Mouse (Mus musculus) v-Abl transformed pro-B cells (cell line): ENCODE measurements around the gene Edaradd.

Experiments
- in situ Hi-C, 2 experiments: fragments of 400-800 bp; cut with MboI; formaldehyde crosslinking; loops; one replicate each; pipeline ENCODE4 v1.15.1; 2025; ENCODE audit not compliant: unreplicated experiment in 2 of 2

Gene Edaradd

DNA sequence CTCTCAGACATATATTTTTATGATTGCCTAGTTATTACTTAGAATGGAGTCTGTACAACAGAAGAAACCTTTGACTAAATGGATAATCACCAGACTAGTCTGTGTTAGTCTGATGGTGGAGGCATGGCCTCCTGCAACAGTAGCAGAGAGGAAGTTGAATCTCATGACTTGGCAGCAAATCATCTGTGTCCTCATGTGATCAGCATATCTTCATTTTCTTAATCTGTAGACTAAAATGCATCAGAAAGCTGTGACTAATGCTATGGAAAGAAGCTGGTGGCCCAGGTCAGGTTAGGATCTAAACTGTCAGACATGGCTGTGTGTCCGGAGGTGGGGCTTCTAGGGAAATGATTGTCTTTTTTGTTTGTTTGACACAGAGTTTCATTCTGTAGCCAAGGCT, 51.8 kb downstream of the Edaradd start:
- in situ Hi-C loops: loop anchor here in 1 of 2 experiments (25.0 kb wide), 1 partner anchor 256 kb away; no protein-coding TSS in a partner anchor

DNA sequence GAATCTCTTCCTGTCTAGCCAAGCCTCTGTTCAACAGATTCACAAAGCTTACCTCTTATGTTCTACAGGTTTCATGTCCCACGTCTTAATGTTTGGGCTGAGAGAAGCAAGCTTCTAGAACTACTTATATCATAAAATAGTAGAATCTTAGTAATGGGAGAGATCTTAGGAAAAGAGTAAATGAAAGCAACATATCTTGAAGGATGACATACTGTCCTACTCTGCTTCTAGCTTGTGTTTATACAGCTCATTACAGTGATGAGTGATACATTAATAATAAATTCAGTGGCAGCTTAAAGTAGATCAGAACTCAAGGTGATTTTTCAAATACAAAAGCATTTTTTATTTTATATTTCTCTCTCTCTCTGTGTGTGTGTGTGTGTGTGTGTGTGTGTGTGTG, 55.4 kb downstream of the Edaradd start, which contains the start of gene Lgals8:
Lgals8 (minus strand) TSS at position 101 of the 400 bp plus-strand sequence.
- in situ Hi-C loops: loop anchor here in 1 of 2 experiments (25.0 kb wide), 1 partner anchor 253 kb away; no protein-coding TSS in a partner anchor

DNA sequence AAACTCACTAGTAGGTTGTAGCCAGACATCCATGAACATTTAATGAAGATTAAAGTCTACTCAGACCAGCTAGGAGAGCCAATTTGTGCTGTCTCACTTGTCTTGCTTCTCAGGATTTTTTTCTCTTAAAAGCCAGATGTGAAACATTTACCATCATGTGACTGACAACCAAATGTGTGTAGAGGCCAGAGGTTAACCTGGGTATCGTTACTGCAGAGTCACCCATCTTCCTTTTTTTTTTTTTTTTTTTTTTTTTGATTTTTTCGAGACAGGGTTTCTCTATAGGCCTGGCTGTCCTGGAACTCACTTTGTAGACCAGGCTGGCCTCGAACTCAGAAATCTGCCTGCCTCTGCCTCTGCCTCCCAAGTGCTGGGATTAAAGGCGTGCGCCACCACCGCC, 56.1 kb downstream of the Edaradd start:
- in situ Hi-C loops: loop anchor here in 1 of 2 experiments (25.0 kb wide), 1 partner anchor 252 kb away; no protein-coding TSS in a partner anchor

DNA sequence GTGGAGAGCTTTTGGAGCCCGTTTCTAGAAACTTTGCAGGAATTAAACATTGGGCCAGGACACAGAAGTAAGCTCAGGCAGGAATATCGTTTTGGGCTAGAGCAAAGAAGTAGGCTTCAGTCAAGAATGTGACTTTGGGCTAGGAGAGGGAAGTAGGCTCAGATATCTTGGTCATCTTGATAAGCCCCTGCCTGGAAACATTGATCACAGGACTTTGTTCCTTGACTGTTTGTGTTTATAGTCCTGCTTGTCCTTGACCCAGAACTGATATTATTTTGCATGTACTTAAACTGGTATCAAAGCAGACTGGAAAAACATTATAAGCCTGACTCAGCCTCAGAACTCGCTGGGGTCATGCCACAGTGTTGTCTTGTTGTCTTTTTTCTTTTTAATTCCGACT, 57.6 kb downstream of the Edaradd start:
- in situ Hi-C loops: loop anchor here in 1 of 2 experiments (25.0 kb wide), 1 partner anchor 250 kb away; no protein-coding TSS in a partner anchor

DNA sequence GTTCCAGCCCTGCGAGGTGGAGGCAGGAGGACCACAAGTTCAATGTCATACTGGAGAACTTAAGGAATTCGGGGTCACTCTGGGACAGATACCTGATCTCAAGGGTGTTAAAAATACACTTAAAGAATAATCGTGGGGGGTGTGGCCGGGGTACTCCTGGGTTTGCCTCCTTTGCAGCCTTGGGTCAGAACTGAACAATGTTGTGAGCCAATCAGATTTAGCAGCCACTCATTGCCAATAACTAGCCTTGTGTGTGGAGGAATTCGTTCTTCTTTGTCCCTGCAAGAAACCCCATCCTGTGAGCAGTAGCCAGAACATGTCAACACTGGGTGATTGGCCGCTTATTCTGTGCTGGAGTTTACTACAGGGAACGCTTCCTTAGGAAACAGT, 58.5 kb downstream of the Edaradd start:
- in situ Hi-C loops: loop anchor here in 1 of 2 experiments (25.0 kb wide), 1 partner anchor 249 kb away; no protein-coding TSS in a partner anchor

DNA sequence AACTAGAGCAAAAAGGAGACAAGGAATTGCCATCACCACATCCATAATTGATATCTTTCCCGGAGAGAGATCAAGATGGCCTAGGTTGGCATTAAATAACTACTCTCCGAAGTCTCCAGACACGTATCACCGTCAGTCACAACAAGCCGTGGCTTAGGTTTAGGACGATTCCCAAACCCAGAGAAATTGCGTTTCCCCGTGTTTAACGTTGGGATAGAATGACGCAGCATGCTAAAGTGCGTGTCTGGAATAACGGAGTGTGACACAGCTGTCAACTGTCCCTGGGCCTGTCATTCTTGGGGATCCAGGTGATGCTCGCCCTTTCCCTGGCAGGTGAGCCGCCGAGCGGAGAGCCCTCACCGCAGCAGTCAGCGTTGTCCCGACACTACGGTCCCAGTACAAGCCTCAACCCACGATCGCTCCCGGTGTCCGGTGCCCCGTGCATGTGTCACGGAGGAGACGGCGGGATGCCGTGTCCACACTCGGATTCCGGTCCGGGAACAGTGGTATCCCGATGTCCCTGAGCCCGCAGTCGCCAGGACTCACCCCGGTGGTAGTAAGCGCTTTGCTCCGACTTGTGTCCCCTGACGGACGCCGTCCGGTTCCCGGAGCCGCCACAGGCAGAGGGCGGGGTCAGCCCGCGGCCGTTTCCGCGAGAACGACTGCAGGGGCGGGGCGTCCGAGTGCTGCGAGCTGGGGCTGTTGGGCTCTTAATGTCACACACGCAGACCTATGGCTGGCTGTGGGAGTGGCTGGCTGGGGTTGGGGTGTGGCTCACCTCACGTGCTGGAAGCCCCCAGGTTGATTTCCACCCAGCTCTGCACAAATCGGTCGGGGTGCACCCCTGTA, 59.1 kb downstream of the Edaradd start:
- in situ Hi-C loops: loop anchor here in 1 of 2 experiments (25.0 kb wide), 1 partner anchor 249 kb away; no protein-coding TSS in a partner anchor

DNA sequence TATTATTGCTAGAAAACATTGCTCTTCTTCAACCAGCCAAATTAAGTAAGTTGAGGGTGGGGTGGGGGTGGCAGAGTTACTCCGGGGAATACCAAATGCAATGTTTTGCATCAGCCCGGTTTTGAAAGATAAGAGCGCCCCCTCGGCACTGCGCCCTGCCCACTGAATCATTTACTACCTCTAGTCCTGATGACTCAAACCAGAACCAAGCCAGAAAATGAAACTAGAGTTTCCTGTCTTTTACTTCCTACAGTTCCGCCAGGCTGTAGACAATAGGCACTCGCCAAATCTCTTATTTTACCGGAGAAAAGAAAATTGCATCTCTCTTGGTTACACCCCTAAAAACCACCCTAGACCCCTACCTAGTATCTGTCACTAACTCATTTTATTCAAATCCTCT, 59.8 kb downstream of the Edaradd start:
- in situ Hi-C loops: loop anchor here in 1 of 2 experiments (25.0 kb wide), 1 partner anchor 248 kb away; no protein-coding TSS in a partner anchor

DNA sequence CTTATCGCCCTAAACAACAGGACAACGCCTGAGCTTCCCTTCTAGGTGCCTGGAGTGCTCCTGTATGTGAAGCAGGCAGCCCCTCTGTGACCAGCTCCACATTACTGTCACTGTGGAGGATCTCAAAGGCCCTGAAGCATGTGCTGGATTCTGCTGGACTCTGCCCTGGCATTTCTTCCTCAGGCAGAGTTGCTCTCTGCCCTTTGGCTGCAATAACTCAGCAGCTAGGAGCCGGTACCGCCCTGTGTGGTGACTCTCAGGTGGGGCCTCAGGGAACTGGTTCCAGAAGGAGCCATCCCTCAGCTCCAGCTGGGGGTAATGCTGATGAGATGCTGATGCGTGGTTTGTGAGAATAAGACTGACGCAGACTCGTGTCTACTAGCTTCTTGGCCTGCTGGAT, 63.5 kb downstream of the Edaradd start:
- in situ Hi-C loops: loop anchor here in 1 of 2 experiments (25.0 kb wide), 1 partner anchor 244 kb away; no protein-coding TSS in a partner anchor

DNA sequence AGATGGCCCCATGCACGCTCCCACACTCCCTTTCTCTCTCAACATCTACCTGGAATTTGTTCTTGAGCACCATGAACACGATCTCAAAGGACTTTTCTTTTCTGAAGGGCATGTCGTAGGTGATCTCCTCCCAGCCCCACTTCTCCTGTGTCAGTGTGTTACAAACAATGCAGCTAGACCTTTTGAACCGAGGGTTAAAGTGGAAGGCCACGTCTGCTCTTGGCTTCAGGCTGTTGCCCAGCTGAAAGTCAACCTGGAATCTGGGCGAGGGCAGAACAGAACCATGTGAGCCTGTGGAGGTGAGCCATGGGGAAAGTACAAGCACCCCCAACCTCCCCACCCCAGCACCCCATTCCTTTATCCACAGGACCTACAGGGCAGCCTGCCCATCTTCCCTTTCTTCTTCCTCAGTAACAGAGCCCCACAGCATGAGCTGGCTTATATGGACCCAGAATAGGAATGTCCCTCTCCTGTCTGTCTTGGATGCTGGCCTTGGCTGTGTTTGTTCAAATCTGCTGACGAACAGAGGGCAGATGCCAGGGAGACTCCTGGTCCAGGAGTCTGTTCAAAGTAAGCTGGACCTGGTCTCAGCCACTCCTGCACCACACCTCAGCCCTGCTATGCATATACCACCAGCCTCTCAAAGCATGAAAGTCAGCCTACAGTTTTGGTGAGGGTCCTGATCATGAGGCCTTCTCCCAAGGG, 65.4 kb downstream of the Edaradd start:
- in situ Hi-C loops: loop anchor here (5.0 to 25.0 kb wide), 2 partner anchors 38 to 243 kb away; no protein-coding TSS in a partner anchor

DNA sequence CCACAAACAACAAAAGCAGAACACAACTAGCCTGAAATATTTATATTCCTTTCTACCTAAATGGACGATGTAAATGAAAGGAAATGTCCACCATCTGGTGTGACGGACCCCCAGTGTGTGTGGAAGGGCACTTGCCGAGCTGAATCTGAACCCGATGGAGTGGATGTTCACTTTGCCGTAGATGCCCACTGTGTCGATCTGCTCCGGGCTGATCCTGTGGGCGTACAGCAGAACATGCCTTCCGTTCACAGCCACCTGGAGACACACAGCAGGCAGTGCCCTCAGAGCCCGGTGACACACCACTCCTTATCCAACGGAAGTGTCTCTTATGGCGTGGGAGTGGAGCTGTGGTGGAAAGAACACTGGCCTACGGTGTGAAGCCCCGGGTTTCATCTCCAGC, 67.1 kb downstream of the Edaradd start:
- in situ Hi-C loops: loop anchor here (5.0 to 25.0 kb wide), 2 partner anchors 36 to 241 kb away; no protein-coding TSS in a partner anchor

DNA sequence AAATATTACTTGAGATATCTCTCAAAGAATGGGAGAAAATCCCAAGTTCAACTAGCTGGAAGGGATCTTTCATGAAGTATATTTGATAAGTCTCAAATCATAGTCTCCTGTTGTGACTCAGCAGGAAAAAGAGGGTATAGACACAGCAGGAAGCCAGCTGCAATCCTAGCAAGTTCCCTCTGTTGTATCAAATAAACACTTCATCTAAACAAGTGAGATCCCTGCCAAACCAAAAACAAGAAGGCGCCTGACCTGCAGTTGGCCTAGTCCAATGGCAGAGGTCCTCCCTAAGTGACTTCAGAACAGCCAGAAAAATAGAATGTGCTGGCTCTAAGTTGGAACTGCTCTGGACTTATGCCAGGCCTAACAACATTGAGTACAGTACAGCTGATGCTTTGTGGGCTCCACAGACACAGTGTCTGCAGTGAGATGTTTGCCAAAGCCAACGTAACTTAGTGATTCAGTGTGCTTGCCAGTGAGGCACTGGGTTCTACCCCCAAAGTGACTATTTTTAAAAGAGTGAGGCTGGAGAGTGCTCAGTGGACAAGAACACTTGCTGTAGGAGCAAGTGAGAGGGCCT, 78.1 kb downstream of the Edaradd start:
- in situ Hi-C loops: loop anchor here in 1 of 2 experiments (25.0 kb wide), 1 partner anchor 1620 kb away; the partner anchor contains the start of genes Arid4b and Ggps1

DNA sequence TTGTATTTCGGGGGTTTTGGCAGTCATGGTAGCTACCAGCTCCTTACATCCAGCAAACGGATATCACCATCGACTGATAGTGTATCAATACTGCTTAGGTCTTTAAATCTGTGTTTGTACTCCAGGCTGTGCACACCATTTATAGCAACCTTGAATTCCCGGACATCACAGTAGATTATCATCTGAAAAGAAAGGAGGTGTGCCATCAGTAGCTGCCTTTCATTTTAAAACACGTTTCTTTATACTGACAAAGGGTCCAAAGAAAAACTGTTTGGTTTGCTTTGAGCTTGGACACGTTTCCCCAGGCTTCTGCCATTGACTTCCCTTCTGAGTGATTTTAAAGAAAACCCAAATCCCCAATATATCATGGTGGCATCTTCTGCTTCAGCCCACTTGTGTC, 79.4 kb downstream of the Edaradd start:
- in situ Hi-C loops: loop anchor here in 1 of 2 experiments (25.0 kb wide), 1 partner anchor 1621 kb away; the partner anchor contains the start of genes Arid4b and Ggps1

DNA sequence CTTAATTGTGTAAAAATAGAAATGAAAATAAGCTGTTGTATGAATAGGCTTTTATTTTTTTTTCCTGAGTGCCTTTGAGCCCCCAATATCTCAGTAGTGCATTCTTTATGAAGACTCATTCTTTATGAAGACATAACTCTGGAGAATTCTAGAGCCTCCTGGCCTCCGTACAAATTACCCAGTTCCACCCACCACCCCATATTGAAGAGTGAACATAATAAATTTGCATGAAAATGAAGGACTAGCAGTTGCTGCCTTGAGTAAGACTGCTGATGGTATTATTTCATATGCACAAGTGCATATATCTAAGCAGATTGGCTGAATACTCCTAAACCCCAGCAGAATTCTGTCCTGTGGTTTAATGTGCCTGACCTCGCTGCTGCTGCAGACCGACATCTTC, 80.7 kb downstream of the Edaradd start:
- in situ Hi-C loops: loop anchor here in 1 of 2 experiments (25.0 kb wide), 1 partner anchor 1623 kb away; the partner anchor contains the start of genes Arid4b and Ggps1

DNA sequence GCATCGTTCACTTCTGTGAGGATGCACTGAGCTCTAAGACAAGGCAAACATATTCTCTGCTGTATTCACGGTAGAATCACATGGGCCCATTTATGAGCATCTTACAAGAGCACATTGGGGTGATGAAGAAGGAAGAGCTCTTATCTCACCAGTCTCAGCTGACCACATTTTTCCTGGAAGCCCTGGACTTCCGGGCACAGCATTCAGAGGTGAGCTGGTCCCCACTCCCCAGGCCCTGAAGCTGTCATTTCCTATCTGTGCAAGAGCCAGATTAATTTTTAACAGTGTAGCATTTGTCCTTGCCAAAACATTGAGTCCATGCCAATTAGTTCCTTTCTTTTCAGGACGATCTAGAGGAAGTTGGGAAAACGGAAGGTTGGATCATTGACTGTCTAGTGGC, 86.4 kb downstream of the Edaradd start:
- in situ Hi-C loops: loop anchor here in 1 of 2 experiments (25.0 kb wide), 1 partner anchor 1628 kb away; the partner anchor contains the start of genes Arid4b and Ggps1

DNA sequence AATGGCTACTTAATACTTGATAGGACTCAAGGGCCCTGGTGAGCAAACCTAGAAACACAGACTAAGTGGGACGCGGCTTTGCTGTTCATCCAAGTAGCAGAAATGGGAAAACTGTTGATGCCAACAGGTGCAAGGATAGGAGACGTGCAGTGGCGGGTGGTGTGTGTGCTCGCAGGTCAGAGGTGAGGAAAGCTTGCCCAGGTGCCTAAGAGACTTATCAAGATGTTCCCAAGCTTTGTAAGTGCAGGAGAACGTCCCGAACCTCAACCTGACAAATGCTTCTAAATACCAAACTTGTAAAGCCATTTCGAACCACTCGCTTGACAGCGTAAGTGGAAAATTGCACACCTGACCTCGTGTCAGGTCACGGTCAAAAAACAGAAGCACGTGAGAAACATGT, 91.7 kb downstream of the Edaradd start:
- in situ Hi-C loops: loop anchor here in 1 of 2 experiments (25.0 kb wide), 1 partner anchor 1634 kb away; the partner anchor contains the start of genes Arid4b and Ggps1
